ENCODE assay signal across 28 mouse cellular contexts in the genomic region with DNA sequence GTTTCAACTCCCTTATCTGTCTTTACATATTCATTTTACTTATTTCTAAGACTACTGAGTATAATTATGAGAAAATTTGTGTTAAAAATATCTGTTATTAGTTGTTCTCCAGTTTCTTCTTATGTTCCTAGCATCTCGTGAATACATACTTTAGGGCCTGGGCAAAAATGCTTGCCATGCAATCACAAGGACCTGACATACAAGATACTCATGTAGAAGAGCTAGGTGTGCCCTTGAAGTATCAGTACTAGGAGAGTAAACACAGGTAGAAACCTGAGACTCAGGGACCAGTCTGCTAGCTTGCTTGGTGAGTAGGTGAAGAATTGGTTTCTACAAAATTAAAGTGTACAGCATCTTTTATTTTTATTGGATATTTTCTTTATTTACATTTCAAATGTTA.
"Had no signal": no experiment of that assay in that cellular context is flagged by ENCODE, and none has a peak within 500 bp of the region (broad histone marks: within the 10 kb centered on the region; RNA-seq: fewer than 3 reads in every experiment).

No protein-coding gene starts in this region.

- H3K4me3 ChIP-seq: embryonic facial prominence, embryonic 10.5 days; embryonic facial prominence, embryonic 12.5 days; embryonic facial prominence, embryonic 13.5 days; embryonic facial prominence, embryonic 15.5 days; erythroblast, embryonic 14.5 days; forebrain, embryonic 10.5 days; forebrain, embryonic 12.5 days; forebrain, embryonic 13.5 days; forebrain, embryonic 15.5 days; gastrocnemius, adult 2 months had no signal

- H3K27ac ChIP-seq: embryonic facial prominence, embryonic 10.5 days; embryonic facial prominence, embryonic 12.5 days; embryonic facial prominence, embryonic 13.5 days; embryonic facial prominence, embryonic 15.5 days; forebrain, embryonic 10.5 days; forebrain, embryonic 12.5 days; forebrain, embryonic 13.5 days; forebrain, embryonic 15.5 days; gastrocnemius, adult 2 months had no signal

- ATAC-seq: forebrain, embryonic 13.5 days; forebrain, embryonic 14.5 days; forebrain, embryonic 15.5 days; forebrain, embryonic 16.5 days; forebrain, postnatal 0 days had no signal

- H3K36me3 ChIP-seq: embryonic facial prominence, embryonic 10.5 days; embryonic facial prominence, embryonic 12.5 days; embryonic facial prominence, embryonic 13.5 days; embryonic facial prominence, embryonic 15.5 days; forebrain, embryonic 10.5 days; forebrain, embryonic 12.5 days; forebrain, embryonic 15.5 days had no signal

- H3K4me1 ChIP-seq: embryonic facial prominence, embryonic 10.5 days; embryonic facial prominence, embryonic 12.5 days; embryonic facial prominence, embryonic 13.5 days; embryonic facial prominence, embryonic 15.5 days; forebrain, embryonic 10.5 days; forebrain, embryonic 12.5 days; forebrain, embryonic 13.5 days; forebrain, embryonic 15.5 days had no signal

- H3K27me3 ChIP-seq: embryonic facial prominence, embryonic 12.5 days; embryonic facial prominence, embryonic 13.5 days; embryonic facial prominence, embryonic 15.5 days; forebrain, embryonic 12.5 days; forebrain, embryonic 13.5 days; forebrain, embryonic 15.5 days had no signal

- DNase-seq: cerebellum, adult 2 months; cerebellum, adult 8-10 months; cerebellum, adult 9-10 months; cerebellum, adult 9-11 months; cerebellum, postnatal 10 days; cerebellum, postnatal 14 days; cerebellum, postnatal 25 days; cerebellum, postnatal 36 days; embryo, embryonic 11 days; forebrain, postnatal 0 days; gastrocnemius, adult 2 months; gastrocnemius, postnatal 10 days; gastrocnemius, postnatal 14 days; gastrocnemius, postnatal 25 days; gastrocnemius, postnatal 36 days; heart, adult 11 months; heart, adult 18-20 months had no signal

- H3K9me3 ChIP-seq: embryonic facial prominence, embryonic 10.5 days; embryonic facial prominence, embryonic 12.5 days; embryonic facial prominence, embryonic 13.5 days; embryonic facial prominence, embryonic 15.5 days; forebrain, embryonic 10.5 days; forebrain, embryonic 12.5 days; forebrain, embryonic 13.5 days; forebrain, embryonic 15.5 days had no signal

- H3K4me2 ChIP-seq: embryonic facial prominence, embryonic 12.5 days; embryonic facial prominence, embryonic 13.5 days; embryonic facial prominence, embryonic 15.5 days; forebrain, embryonic 12.5 days; forebrain, embryonic 13.5 days; forebrain, embryonic 15.5 days had no signal

- H3K9ac ChIP-seq: embryonic facial prominence, embryonic 12.5 days; embryonic facial prominence, embryonic 13.5 days; embryonic facial prominence, embryonic 15.5 days; forebrain, embryonic 12.5 days; forebrain, embryonic 13.5 days; forebrain, embryonic 15.5 days; forebrain, postnatal 0 days had no signal
